Mouse (Mus musculus) testis, adult 2 months (tissue): ENCODE measurements around the gene Herc1.

Experiments
- CTCF ChIP-seq: fragments of 200-500 bp; IDR thresholded peaks from 2 replicates; pipeline ENCODE4 v1.5.1; 2012; ENCODE audit warnings: low read depth, mild to moderate bottlenecking, inconsistent platforms, low read length, moderate library complexity; ENCODE audit not compliant: control insufficient read depth, insufficient read depth, insufficient replicate concordance
- POLR2A ChIP-seq: fragments of 200-500 bp; IDR thresholded peaks from 2 replicates; pipeline ENCODE4 v1.6.1; 2012; ENCODE audit warnings: low read depth, mild to moderate bottlenecking, inconsistent platforms, low read length, moderate library complexity; ENCODE audit not compliant: control insufficient read depth

GRCm38 (mm10) chr9:66520299-66520698 is 170.0 kb downstream of the Herc1 start:
- TF ChIP-seq POLR2A (no peak), CTCF (no peak)
